Mouse (Mus musculus) cerebellum, postnatal 10 days (tissue): ENCODE measurements around the gene Fam110a.
"Not testable (repeated sequence)": the region's sequence is repeated elsewhere in the genome, so short reads cannot be mapped to it uniquely, and the experiment has no call there.

Experiments used
- DNase-seq, 2 experiments: peaks; one replicate each; pipeline ENCODE4 v3.0.0; 2021; ENCODE audit warnings: mixed read lengths in 2 of 2

The Fam110a gene

DNA sequence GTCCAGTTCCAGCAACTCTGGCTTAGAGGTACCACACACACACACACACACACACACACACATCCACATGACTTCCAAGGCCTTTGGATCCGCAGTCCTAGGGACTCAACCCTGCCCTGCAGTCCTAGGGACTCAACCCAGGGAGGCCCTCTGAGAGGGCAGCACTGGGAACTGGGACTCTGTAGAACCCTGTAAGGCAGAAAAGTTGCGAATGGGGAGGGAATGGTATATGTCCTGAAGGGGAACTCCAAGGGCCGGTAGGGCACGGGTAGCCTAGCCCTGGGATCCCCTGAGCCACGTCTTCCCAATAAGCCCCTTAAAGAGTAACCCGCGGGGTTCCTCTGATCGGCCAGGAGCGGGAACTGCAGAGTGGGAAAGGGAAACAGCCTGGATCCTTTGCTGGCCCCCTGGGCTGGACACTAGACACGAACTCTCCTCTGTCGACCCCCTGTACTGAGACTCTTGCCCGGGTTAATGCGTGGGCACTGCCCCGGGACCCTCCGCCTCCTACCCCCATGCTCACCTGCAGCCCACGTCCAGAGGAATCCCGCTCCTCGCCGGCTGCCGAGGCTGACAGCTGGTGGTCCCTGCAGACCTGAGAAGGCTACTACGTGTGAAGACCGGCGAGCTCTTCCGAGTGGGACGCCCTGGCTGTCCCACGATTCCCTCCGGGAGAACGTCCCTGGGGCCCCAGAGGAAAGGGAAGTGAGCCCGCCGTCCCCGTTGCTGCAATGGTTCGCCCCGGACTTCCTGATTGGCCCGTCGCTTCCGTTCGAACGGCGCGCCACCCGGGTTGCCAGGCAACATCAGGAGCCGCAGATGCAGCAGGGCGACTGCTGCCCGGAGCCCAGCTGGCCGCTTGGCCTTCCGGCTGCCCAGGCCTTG is at the start of gene Fam110a:
Gene Fam110a, minus strand, starts transcription at position 750 of the 885 bp plus-strand sequence.
- peak; percentile 95 to 97 for DNase-seq

DNA sequence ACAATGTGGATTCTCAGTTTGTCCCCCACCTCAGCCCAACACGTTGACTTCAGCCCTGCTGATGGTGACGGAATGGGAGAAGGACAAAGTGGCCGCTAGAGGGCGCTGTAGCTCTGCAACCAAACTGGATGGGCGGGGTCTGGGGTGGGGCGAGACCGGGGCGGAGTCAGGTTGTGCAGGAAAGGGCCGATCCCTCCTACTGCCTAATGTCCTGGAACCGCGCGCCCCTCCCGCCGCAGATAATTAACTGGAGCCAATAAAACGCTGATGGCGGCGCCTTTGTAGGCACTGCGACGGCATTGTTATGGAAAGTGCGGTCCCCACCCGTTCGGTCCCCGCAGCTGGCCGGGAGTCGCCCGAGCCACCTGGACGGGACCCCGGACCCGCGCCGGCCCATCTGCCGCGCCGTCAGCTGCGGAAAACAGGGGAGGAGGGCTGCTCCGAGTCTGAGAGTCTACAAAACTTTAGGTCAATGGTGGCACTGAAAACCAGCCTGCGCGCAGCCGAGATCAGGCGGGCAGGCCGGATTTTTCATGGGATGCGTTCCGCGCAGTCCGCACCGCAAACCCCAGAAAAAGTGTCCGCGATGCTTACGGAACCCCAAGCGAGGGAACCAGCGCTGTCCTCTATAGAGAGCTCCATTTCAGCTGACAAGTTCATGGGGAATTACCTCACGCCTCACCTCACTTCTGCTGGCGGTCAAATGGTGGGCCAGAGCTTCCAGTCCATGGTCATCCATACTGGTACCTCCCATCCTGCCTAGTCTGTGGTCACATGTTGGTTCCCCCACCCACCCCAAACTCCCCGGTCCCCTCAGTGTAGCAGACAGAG is 49.4 kb upstream of the Fam110a start:
- DNase-seq, result peak; percentile 97 to 99

DNA sequence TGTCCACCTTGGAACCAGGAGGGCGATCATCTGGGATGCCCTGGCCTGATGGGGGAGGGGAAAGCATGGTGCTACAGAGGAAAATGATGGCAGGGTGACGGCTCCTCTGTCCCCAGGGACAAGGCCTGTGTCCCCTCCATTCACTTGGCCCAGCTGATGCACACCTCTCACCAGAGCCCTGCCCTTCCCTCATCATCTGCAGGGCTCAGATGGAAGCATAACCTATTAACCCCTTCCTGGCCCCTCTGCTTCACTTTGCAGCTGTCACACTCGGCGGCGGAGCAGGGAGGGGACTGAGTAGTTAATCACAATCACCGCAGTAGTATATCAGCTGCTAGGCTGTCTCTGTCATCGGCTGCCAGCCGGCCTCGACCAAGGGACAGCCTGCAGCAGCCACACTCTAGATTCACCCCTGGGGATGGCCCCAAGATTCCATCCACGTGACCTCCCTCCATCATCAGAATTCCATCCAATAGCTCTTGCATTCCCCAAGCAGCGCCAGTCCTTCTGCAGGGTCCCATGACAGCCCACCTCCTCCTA is 44.9 kb upstream of the Fam110a start:
- no peak for DNase-seq

GRCm38 (mm10) chr2:152022022-152022421 is 42.0 kb upstream of the Fam110a start:
- no peak for DNase-seq

DNA sequence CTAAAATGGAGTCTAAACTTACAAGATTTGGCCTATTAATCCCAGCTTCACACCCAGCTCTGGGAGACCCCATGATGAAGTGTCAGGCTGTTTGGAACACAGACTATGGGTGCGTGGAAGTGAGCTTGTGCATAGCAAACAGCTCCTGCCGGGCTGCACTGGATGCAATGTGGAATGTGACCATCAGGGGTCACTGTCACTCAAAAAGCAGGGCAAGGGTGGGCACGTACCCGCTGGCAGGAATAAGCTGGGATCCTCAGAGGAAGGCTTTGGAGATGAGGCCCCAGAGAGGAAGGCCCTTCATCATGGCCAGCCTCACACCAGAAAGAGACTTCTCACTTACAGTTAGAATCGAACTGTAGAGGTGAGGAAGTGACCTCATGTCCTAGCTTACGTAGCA is 40.2 kb upstream of the Fam110a start:
- DNase-seq, result peak; percentile 87 to 89

GRCm38 (mm10) chr2:152016666-152017065 is 36.6 kb upstream of the Fam110a start:
- peak in 1 of 2 experiments; percentile 28 for DNase-seq

GRCm38 (mm10) chr2:152015997-152016396 is 36.0 kb upstream of the Fam110a start:
- no peak for DNase-seq

- no peak for DNase-seq
Measured at GRCm38 (mm10) chr2:152012701-152013100, 32.7 kb upstream of the Fam110a start.

DNA sequence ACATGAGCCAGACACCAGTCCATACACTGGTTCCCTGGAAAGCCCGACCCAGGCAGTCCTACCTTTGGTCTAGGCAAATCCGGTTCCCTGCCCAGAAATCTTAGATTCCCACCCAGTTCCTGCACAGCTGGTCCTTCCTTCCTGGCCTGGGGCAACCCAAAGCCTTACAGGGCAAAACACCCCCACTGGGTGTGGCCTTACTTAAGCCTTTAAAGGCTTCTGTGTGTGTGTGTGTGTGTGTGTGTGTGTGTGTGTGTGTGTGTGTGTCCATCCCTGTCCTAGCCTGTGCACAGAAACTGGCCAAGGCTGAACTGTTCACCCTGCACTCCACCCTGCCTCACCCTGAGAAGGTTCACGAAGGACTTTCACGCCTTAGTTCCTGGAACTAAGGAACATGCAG is 32.2 kb upstream of the Fam110a start:
- no peak for DNase-seq

- peak; percentile 59 to 70 for DNase-seq
Measured at GRCm38 (mm10) chr2:152011724-152012123, 31.7 kb upstream of the Fam110a start.

GRCm38 (mm10) chr2:152010661-152011060 is 30.6 kb upstream of the Fam110a start:
- no peak for DNase-seq

GRCm38 (mm10) chr2:152010251-152010650 is 30.2 kb upstream of the Fam110a start:
- no peak for DNase-seq

- no peak for DNase-seq
Measured at GRCm38 (mm10) chr2:152009061-152009779, 29.2 kb upstream of the Fam110a start.

DNA sequence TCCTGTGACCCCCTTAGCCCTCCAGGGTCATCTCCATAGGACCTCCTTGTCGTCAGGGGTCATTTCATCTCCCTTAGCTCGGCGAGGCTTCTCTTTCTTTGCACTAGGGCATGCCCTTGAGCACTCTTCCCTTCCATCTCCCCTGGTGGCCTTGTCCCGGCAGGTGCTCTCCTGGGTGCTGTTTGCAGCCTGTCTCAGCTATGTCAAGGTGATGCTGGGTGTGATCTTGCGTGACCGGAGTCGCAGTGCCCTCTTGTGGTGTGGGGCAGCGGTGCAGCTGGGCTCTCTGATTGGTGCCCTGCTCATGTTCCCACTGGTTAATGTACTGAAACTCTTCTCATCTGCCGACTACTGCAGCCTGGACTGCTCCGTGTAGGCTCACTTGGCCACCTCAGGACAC is 27.8 kb upstream of the Fam110a start:
- DNase-seq, result peak; percentile 75 to 79

DNA sequence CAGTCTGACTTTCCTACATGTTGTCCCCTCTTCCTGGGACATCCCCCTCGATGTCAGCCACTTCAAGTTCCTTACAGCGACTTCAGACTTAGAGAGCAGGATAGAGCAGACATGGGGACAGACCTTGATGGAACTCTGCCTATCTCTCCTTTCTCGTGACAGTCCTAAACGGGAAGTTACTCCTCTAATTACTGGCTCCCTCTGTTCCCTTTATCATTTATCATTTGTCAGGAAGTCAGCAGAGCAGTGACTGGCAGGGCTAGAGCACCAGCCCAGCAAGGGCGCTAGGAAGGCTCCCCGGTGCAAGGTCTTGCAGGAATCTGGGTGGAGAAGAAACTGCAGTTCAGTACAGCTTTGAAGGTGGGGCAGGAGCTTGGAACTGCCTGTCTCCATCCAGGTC is 22.5 kb upstream of the Fam110a start:
- no peak for DNase-seq

- DNase-seq, result no peak
Measured at GRCm38 (mm10) chr2:152000735-152001134, 20.7 kb upstream of the Fam110a start.

DNA sequence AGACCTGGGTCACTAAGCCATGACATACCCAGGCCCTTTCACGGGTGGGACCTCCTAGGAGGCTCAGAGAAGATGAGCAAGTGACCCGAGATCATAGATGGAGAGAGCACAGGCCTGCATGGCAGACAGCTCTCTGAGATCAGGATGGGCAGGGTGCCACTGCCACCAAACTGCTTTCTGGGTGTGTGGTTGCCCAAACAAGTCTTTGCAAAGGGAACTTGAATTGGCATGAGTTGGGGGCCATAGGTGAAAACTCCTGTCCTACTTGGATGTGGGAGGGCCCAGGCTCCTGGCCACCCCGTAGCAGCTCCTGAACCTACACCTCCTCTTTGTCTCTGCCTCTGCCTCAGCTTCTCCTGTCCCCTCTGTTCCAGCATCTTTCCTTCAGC is 20.3 kb upstream of the Fam110a start:
- no peak for DNase-seq

- DNase-seq, result no peak
Measured at GRCm38 (mm10) chr2:151999669-152000290, 19.8 kb upstream of the Fam110a start.

- DNase-seq, result no peak
Measured at GRCm38 (mm10) chr2:151998932-151999331, 18.9 kb upstream of the Fam110a start.

- DNase-seq, result no peak
Measured at GRCm38 (mm10) chr2:151998505-151998899, 18.5 kb upstream of the Fam110a start.

- DNase-seq, result no peak
Measured at GRCm38 (mm10) chr2:151997776-151998504, 17.9 kb upstream of the Fam110a start.

GRCm38 (mm10) chr2:151997190-151997575 is 17.2 kb upstream of the Fam110a start:
- DNase-seq, result not testable (repeated sequence)
